Mouse (Mus musculus) thymus, postnatal 14 days (tissue): Measurements from ENCODE around the gene Col27a1.

Experiments
- DNase-seq: peaks from one replicate; pipeline ENCODE4 v3.0.0; 2021

Col27a1 gene

GRCm38 (mm10) chr4:63266276-63266675 is 52.5 kb downstream of the Col27a1 start:
- DNase-seq = no peak

- no peak for DNase-seq
These were observed 53.3 kb downstream of the Col27a1 start for GRCm38 (mm10) chr4:63267121-63267520.

GRCm38 (mm10) chr4:63267586-63267985 is 53.8 kb downstream of the Col27a1 start:
- DNase-seq = no peak

GRCm38 (mm10) chr4:63268777-63269176 is 55.0 kb downstream of the Col27a1 start:
- DNase-seq = no peak

- no peak for DNase-seq
These were observed 60.7 kb downstream of the Col27a1 start for GRCm38 (mm10) chr4:63274516-63274915.

GRCm38 (mm10) chr4:63275251-63275650 is 61.4 kb downstream of the Col27a1 start:
- no peak for DNase-seq

GRCm38 (mm10) chr4:63276571-63276970 is 62.8 kb downstream of the Col27a1 start:
- DNase-seq = no peak

- no peak for DNase-seq
These were observed 65.0 kb downstream of the Col27a1 start for GRCm38 (mm10) chr4:63278821-63279220.

GRCm38 (mm10) chr4:63281694-63282093 is 67.9 kb downstream of the Col27a1 start:
- DNase-seq = peak; percentile 39

- DNase-seq = no peak
These were observed 69.5 kb downstream of the Col27a1 start for GRCm38 (mm10) chr4:63283319-63283718.

- DNase-seq = no peak
These were observed 72.2 kb downstream of the Col27a1 start for GRCm38 (mm10) chr4:63286034-63286433.

GRCm38 (mm10) chr4:63288497-63288896 is 74.7 kb downstream of the Col27a1 start:
- no peak for DNase-seq

GRCm38 (mm10) chr4:63290081-63290480 is 76.3 kb downstream of the Col27a1 start:
- no peak for DNase-seq

- DNase-seq = no peak
These were observed 77.3 kb downstream of the Col27a1 start for GRCm38 (mm10) chr4:63291075-63291474.

- DNase-seq = no peak
These were observed 77.9 kb downstream of the Col27a1 start for GRCm38 (mm10) chr4:63291658-63292057.

- no peak for DNase-seq
These were observed 81.8 kb downstream of the Col27a1 start for GRCm38 (mm10) chr4:63295641-63296040.

GRCm38 (mm10) chr4:63296263-63296662 is 82.5 kb downstream of the Col27a1 start:
- DNase-seq = no peak

- DNase-seq = no peak
These were observed 83.1 kb downstream of the Col27a1 start for GRCm38 (mm10) chr4:63296876-63297275.

GRCm38 (mm10) chr4:63298191-63298590 is 84.4 kb downstream of the Col27a1 start:
- DNase-seq = peak; percentile 64

- DNase-seq = no peak
These were observed 88.8 kb downstream of the Col27a1 start for GRCm38 (mm10) chr4:63302641-63303040.

- DNase-seq = peak; percentile 94
These were observed 93.6 kb downstream of the Col27a1 start for GRCm38 (mm10) chr4:63307175-63308062.

- no peak for DNase-seq
These were observed 94.5 kb downstream of the Col27a1 start for GRCm38 (mm10) chr4:63308316-63308715.

GRCm38 (mm10) chr4:63310247-63310855 is 96.5 kb downstream of the Col27a1 start:
- DNase-seq = no peak

- no peak for DNase-seq
These were observed 97.6 kb downstream of the Col27a1 start for GRCm38 (mm10) chr4:63311426-63311825.
